Mouse (Mus musculus) neural tube, embryonic 13.5 days (tissue): Measurements from ENCODE around the gene Prima1. TPM values are rescaled to one million over a fixed set of nuclear protein-coding genes. Genes with fewer than 3 reads are reported as not detected.

Source experiments
- ATAC-seq: fragments of 200-750 bp; cut with Nextera tagmentation; 2 replicates; pipeline ENCODE4 v1.8.0; 2017; ENCODE audit warnings: low read depth, mild to moderate bottlenecking, moderate TSS enrichment, moderate library complexity
- H3K27ac ChIP-seq: fragments of 300-500 bp; sonication (generic); replicated peaks from 2 replicates; pipeline ENCODE4 v1.5.1; 2015; ENCODE audit warnings: moderate library complexity, mild to moderate bottlenecking, inconsistent platforms
- H3K27me3 ChIP-seq: fragments of 300-500 bp; sonication (generic); 2 replicates; pipeline ENCODE4 v1.6.1; 2015; ENCODE audit warnings: mild to moderate bottlenecking, inconsistent platforms
- H3K36me3 ChIP-seq: fragments of 300-500 bp; sonication (generic); 2 replicates; pipeline ENCODE4 v1.6.1; 2015; ENCODE audit warnings: mild to moderate bottlenecking, inconsistent platforms
- H3K4me1 ChIP-seq: fragments of 300-500 bp; sonication (generic); replicated peaks from 2 replicates; pipeline ENCODE4 v1.6.1; 2015; ENCODE audit warnings: inconsistent platforms
- H3K4me2 ChIP-seq: fragments of 300-500 bp; sonication (generic); 2 replicates; pipeline ENCODE4 v1.6.1; 2015; ENCODE audit warnings: inconsistent platforms, mild to moderate bottlenecking, moderate library complexity
- H3K4me3 ChIP-seq: fragments of 300-500 bp; sonication (generic); 2 replicates; pipeline ENCODE4 v1.5.1; 2015; ENCODE audit warnings: mild to moderate bottlenecking, inconsistent platforms
- H3K9ac ChIP-seq: fragments of 300-500 bp; sonication (generic); 2 replicates; pipeline ENCODE4 v1.6.1; 2015; ENCODE audit warnings: moderate library complexity, mild to moderate bottlenecking, inconsistent platforms
- H3K9me3 ChIP-seq: fragments of 300-500 bp; sonication (generic); 2 replicates; pipeline ENCODE4 v1.6.1; 2016; ENCODE audit warnings: inconsistent platforms
- WGBS: fragments of 180-500 bp; shearing (Covaris S2); methylation state at CpG from one replicate; pipeline ENCODE4 v1.1.7; 2015; 5-methylcytosine and 5-hydroxymethylcytosine counted together
- polyA plus RNA-seq: library from polyadenylated mRNA; unstranded; fragments of >200 nt; fragmentation: Nextera tagmentation; extraction: Ambion mirVana; gene quantifications from 2 replicates; pipeline ENCODE4 v1.2.1, GENCODE M21; 2015

The Prima1 gene
- polyA plus RNA-seq, 1 experiment from 2014 or later, result 3.8 TPM

GRCm38 (mm10) chr12:103183057-103183456 is 58.9 kb downstream of the Prima1 start:
- no peaks in the 10 kb centered on the region for H3K27me3 ChIP-seq
- H3K9ac ChIP-seq, result no peak overlapping the region
- H3K27ac ChIP-seq, result no peak overlapping the region
- no peak for ATAC-seq
- peaks cover 61% of the 10 kb centered on the region for H3K36me3 ChIP-seq
- no peaks in the 10 kb centered on the region for H3K4me1 ChIP-seq
- H3K9me3 ChIP-seq, result no peaks in the 10 kb centered on the region
- no peak overlapping the region for H3K4me3 ChIP-seq
- WGBS, result 18% methylated on average over 7 of the region's 7 CpGs
- no peak overlapping the region for H3K4me2 ChIP-seq

- Histone ChIP-seq H3K9me3 (no peaks in the 10 kb centered on the region), H3K4me2 (no peak overlapping the region), H3K36me3 (peaks cover 75% of the 10 kb centered on the region), H3K27ac (0 out of 2 replicates have a peak overlapping the region, but pooled peaks have one; percentile 1), H3K4me3 (no peak overlapping the region), H3K27me3 (no peaks in the 10 kb centered on the region), H3K4me1 (peaks cover 12% of the 10 kb centered on the region), H3K9ac (no peak overlapping the region)
- 83% methylated on average over 12 of the region's 12 CpGs for WGBS
- ATAC-seq, result no peak
These were observed 73.1 kb downstream of the Prima1 start for GRCm38 (mm10) chr12:103168892-103169291.

GRCm38 (mm10) chr12:103164101-103165030 is 77.6 kb downstream of the Prima1 start:
- Histone ChIP-seq H3K27me3 (no peaks in the 10 kb centered on the region), H3K36me3 (peaks cover 63% of the 10 kb centered on the region), H3K4me2 (no peak overlapping the region), H3K27ac (no peak overlapping the region), H3K4me3 (no peak overlapping the region), H3K9me3 (no peaks in the 10 kb centered on the region), H3K9ac (no peak overlapping the region), H3K4me1 (peaks cover 12% of the 10 kb centered on the region; the same call in 1 of the 2 replicates)
- 29% methylated on average over 14 of the region's 14 CpGs for WGBS
- ATAC-seq, result no peak

- peaks cover 57% of the 10 kb centered on the region for H3K36me3 ChIP-seq
- no peak overlapping the region for H3K9ac ChIP-seq
- H3K9me3 ChIP-seq, result no peaks in the 10 kb centered on the region
- H3K4me1 ChIP-seq, result peaks cover 12% of the 10 kb centered on the region; the same call in 1 of the 2 replicates
- ATAC-seq, result no peak
- H3K4me2 ChIP-seq, result no peak overlapping the region
- no peaks in the 10 kb centered on the region for H3K27me3 ChIP-seq
- no peak overlapping the region for H3K4me3 ChIP-seq
- 81% methylated on average over 10 of the region's 10 CpGs for WGBS
- no peak overlapping the region for H3K27ac ChIP-seq
These were observed 78.4 kb downstream of the Prima1 start for GRCm38 (mm10) chr12:103163596-103163995.

GRCm38 (mm10) chr12:103160721-103161120 is 81.2 kb downstream of the Prima1 start:
- Histone ChIP-seq H3K4me2 (no peak overlapping the region), H3K9me3 (no peaks in the 10 kb centered on the region), H3K27me3 (no peaks in the 10 kb centered on the region), H3K36me3 (peaks cover 52% of the 10 kb centered on the region), H3K4me3 (no peak overlapping the region), H3K4me1 (peaks cover 18% of the 10 kb centered on the region), H3K27ac (no peak overlapping the region), H3K9ac (no peak overlapping the region)
- ATAC-seq, result no peak
- WGBS, result 78% methylated on average over 4 of the region's 4 CpGs

- no peaks in the 10 kb centered on the region for H3K27me3 ChIP-seq
- no peak overlapping the region for H3K27ac ChIP-seq
- no peak overlapping the region for H3K9ac ChIP-seq
- ATAC-seq, result no peak
- no peak overlapping the region for H3K4me3 ChIP-seq
- H3K36me3 ChIP-seq, result peaks cover 46% of the 10 kb centered on the region
- no peaks in the 10 kb centered on the region for H3K9me3 ChIP-seq
- H3K4me2 ChIP-seq, result no peak overlapping the region
- peaks cover 7% of the 10 kb centered on the region for H3K4me1 ChIP-seq
- 77% methylated on average over 8 of the region's 8 CpGs for WGBS
These were observed 82.9 kb downstream of the Prima1 start for GRCm38 (mm10) chr12:103159016-103159415.

- Histone ChIP-seq H3K9ac (no peak overlapping the region), H3K9me3 (no peaks in the 10 kb centered on the region), H3K4me1 (peaks cover 6% of the 10 kb centered on the region), H3K27me3 (no peaks in the 10 kb centered on the region), H3K4me2 (no peak overlapping the region), H3K27ac (0 out of 2 replicates have a peak overlapping the region, but pooled peaks have one; percentile 5), H3K36me3 (peaks cover 44% of the 10 kb centered on the region), H3K4me3 (no peak overlapping the region)
- peak; percentile 50; the same call in 1 of the 2 replicates for ATAC-seq
- 61% methylated on average over 18 of the region's 18 CpGs for WGBS
These were observed 84.6 kb downstream of the Prima1 start for GRCm38 (mm10) chr12:103157129-103157910.

GRCm38 (mm10) chr12:103155406-103155805 is 86.5 kb downstream of the Prima1 start:
- Histone ChIP-seq H3K36me3 (peaks cover 38% of the 10 kb centered on the region), H3K9ac (no peak overlapping the region), H3K4me1 (peaks cover 6% of the 10 kb centered on the region), H3K4me2 (no peak overlapping the region), H3K27ac (no peak overlapping the region), H3K9me3 (no peaks in the 10 kb centered on the region), H3K27me3 (no peaks in the 10 kb centered on the region), H3K4me3 (no peak overlapping the region)
- WGBS, result 75% methylated on average over 3 of the region's 3 CpGs
- ATAC-seq, result no peak

GRCm38 (mm10) chr12:103154927-103155326 is 87.0 kb downstream of the Prima1 start:
- no peak for ATAC-seq
- no peak overlapping the region for H3K27ac ChIP-seq
- H3K9ac ChIP-seq, result no peak overlapping the region
- H3K4me2 ChIP-seq, result no peak overlapping the region
- 78% methylated on average over 2 of the region's 2 CpGs for WGBS
- peaks cover 40% of the 10 kb centered on the region for H3K36me3 ChIP-seq
- no peaks in the 10 kb centered on the region for H3K9me3 ChIP-seq
- no peaks in the 10 kb centered on the region for H3K27me3 ChIP-seq
- H3K4me3 ChIP-seq, result no peak overlapping the region
- H3K4me1 ChIP-seq, result peaks cover 6% of the 10 kb centered on the region

- no peaks in the 10 kb centered on the region for H3K4me1 ChIP-seq
- ATAC-seq, result no peak
- H3K4me2 ChIP-seq, result no peak overlapping the region
- 0 out of 2 replicates have a peak, but pooled peaks cover 7% of the 10 kb centered on the region for H3K9me3 ChIP-seq
- H3K27me3 ChIP-seq, result no peaks in the 10 kb centered on the region
- 84% methylated on average over 2 of the region's 2 CpGs for WGBS
- H3K27ac ChIP-seq, result no peak overlapping the region
- H3K9ac ChIP-seq, result no peak overlapping the region
- no peak overlapping the region for H3K4me3 ChIP-seq
- peaks cover 60% of the 10 kb centered on the region for H3K36me3 ChIP-seq
These were observed 91.7 kb downstream of the Prima1 start for GRCm38 (mm10) chr12:103150247-103150646.
